Mouse (Mus musculus) spleen, adult 12 weeks (tissue): ENCODE data around the gene Fbxw8.

ENCODE experiments used
- DNase-seq: peaks from one replicate; pipeline ENCODE4 v3.0.0; 2022; ENCODE audit warnings: low spot score

Fbxw8 gene

GRCm38 (mm10) chr5:118073213-118073773, 82.0 kb downstream of the Fbxw8 start:
- DNase-seq = no peak

- no peak for DNase-seq
These were observed 83.5 kb downstream of the Fbxw8 start for GRCm38 (mm10) chr5:118071766-118072165.

- peak; percentile 32 for DNase-seq
These were observed 85.9 kb downstream of the Fbxw8 start for GRCm38 (mm10) chr5:118069315-118069714.

GRCm38 (mm10) chr5:118067984-118068494, 87.2 kb downstream of the Fbxw8 start:
- no peak for DNase-seq

GRCm38 (mm10) chr5:118067572-118067971, 87.7 kb downstream of the Fbxw8 start:
- no peak for DNase-seq

- peak; percentile 33 for DNase-seq
These were observed 88.4 kb downstream of the Fbxw8 start for GRCm38 (mm10) chr5:118066828-118067227.

- DNase-seq = no peak
These were observed 89.6 kb downstream of the Fbxw8 start for GRCm38 (mm10) chr5:118065516-118066255.

- no peak for DNase-seq
These were observed 90.9 kb downstream of the Fbxw8 start for GRCm38 (mm10) chr5:118064284-118064901.

- no peak for DNase-seq
These were observed 92.1 kb downstream of the Fbxw8 start for GRCm38 (mm10) chr5:118063181-118063621.

GRCm38 (mm10) chr5:118061391-118061790, 93.9 kb downstream of the Fbxw8 start:
- DNase-seq = no peak

GRCm38 (mm10) chr5:118059646-118060045, 95.6 kb downstream of the Fbxw8 start:
- DNase-seq = no peak

- DNase-seq = no peak
These were observed 96.4 kb downstream of the Fbxw8 start for GRCm38 (mm10) chr5:118058858-118059257.

- no peak for DNase-seq
These were observed 97.7 kb downstream of the Fbxw8 start for GRCm38 (mm10) chr5:118057508-118058111.

- no peak for DNase-seq
These were observed 102.1 kb downstream of the Fbxw8 start for GRCm38 (mm10) chr5:118053205-118053604.

- no peak for DNase-seq
These were observed 103.1 kb downstream of the Fbxw8 start for GRCm38 (mm10) chr5:118051981-118052662.

GRCm38 (mm10) chr5:118050743-118051142, 104.5 kb downstream of the Fbxw8 start:
- no peak for DNase-seq

GRCm38 (mm10) chr5:118048928-118049327, 106.3 kb downstream of the Fbxw8 start:
- DNase-seq = no peak

GRCm38 (mm10) chr5:118048412-118048811, 106.9 kb downstream of the Fbxw8 start:
- no peak for DNase-seq

- DNase-seq = no peak
These were observed 108.0 kb downstream of the Fbxw8 start for GRCm38 (mm10) chr5:118047091-118047757.

GRCm38 (mm10) chr5:118045385-118045784, 109.9 kb downstream of the Fbxw8 start:
- no peak for DNase-seq

- DNase-seq = no peak
These were observed 110.4 kb downstream of the Fbxw8 start for GRCm38 (mm10) chr5:118044907-118045306.
